Comparison of ENCODE assay signal across 16 mouse cellular contexts in genomic region chr11:54869318-54869717, GRCm38 (mm10). TPM values are rescaled to one million over a fixed set of nuclear protein-coding genes. Genes with fewer than 3 reads are reported as not detected.
DNase-seq lines count a peak whose midpoint lies in the region; ATAC-seq and TF ChIP-seq lines count a peak whose summit lies in the region.
"Had no signal": no experiment of that assay in that cellular context is flagged by ENCODE, and none has a peak within 500 bp of the region (broad histone marks: within the 10 kb centered on the region; RNA-seq: fewer than 3 reads in every experiment).

No protein-coding gene starts in this region.

- peaks cover 16% of the 10 kb centered on the region; the same call in 1 of the 2 replicates for H3K36me3 ChIP-seq in hindbrain, postnatal 0 days (ENCODE audit: insufficient read depth, low read length)
- peaks cover 63% of the 10 kb centered on the region for H3K36me3 ChIP-seq in hindbrain, embryonic 10.5 days
- H3K36me3 ChIP-seq in liver, embryonic 14.5 days (replicated peaks; ENCODE audit: control insufficient read depth, insufficient read depth, low read depth) = peaks cover 26% of the 10 kb centered on the region

- H3K9ac ChIP-seq in hindbrain, postnatal 0 days (replicated peaks; ENCODE audit: low read length) = no peak overlapping the region
- H3K9ac ChIP-seq in liver, embryonic 14.5 days (replicated peaks) = peak overlapping the region; percentile 14
- H3K9ac ChIP-seq: embryonic facial prominence, embryonic 12.5 days; midbrain, embryonic 12.5 days had no signal

- H3K4me2 ChIP-seq in hindbrain, postnatal 0 days (ENCODE audit: low read depth, low read length) = 0 out of 2 replicates have a peak overlapping the region, but pooled peaks have one; percentile 8
- H3K4me2 ChIP-seq in liver, embryonic 14.5 days (ENCODE audit: low read depth) = peak overlapping the region; percentile 38; the same call in 1 of the 2 replicates
- H3K4me2 ChIP-seq: embryonic facial prominence, embryonic 12.5 days had no signal

- 68% methylated on average over 3 of the region's 3 CpGs for WGBS in hindbrain, postnatal 0 days
- WGBS in hindbrain, embryonic 10.5 days = 91% methylated on average over 3 of the region's 3 CpGs
- 70% methylated on average over 3 of the region's 3 CpGs for WGBS in liver, embryonic 14.5 days (ENCODE audit: insufficient replicate concordance)

- H3K9me3 ChIP-seq in hindbrain, postnatal 0 days (ENCODE audit: low read length) = no peaks in the 10 kb centered on the region
- no peaks in the 10 kb centered on the region for H3K9me3 ChIP-seq in hindbrain, embryonic 10.5 days
- no peaks in the 10 kb centered on the region for H3K9me3 ChIP-seq in liver, embryonic 14.5 days (ENCODE audit: control insufficient read depth, low read length)
- H3K9me3 ChIP-seq: embryonic facial prominence, embryonic 12.5 days; midbrain, embryonic 12.5 days had no signal

- H3K4me3 ChIP-seq in hindbrain, postnatal 0 days (ENCODE audit: low read length) = no peak overlapping the region
- no peak overlapping the region for H3K4me3 ChIP-seq in hindbrain, embryonic 10.5 days
- H3K4me3 ChIP-seq in liver, embryonic 14.5 days (ENCODE audit: insufficient read depth in 1 of 2, low read depth in 2 of 2, low read length in 2 of 2) = no peak overlapping the region
- H3K4me3 ChIP-seq: embryonic facial prominence, embryonic 12.5 days; gastrocnemius, adult 2 months; midbrain, embryonic 12.5 days had no signal

- H3K27me3 ChIP-seq in hindbrain, postnatal 0 days (ENCODE audit: insufficient read depth, low read length) = no peaks in the 10 kb centered on the region
- no peaks in the 10 kb centered on the region for H3K27me3 ChIP-seq in hindbrain, embryonic 10.5 days (ENCODE audit: insufficient read depth, poor library complexity, severe bottlenecking)
- H3K27me3 ChIP-seq in liver, embryonic 14.5 days (ENCODE audit: control insufficient read depth, insufficient read depth, low read length) = no peaks in the 10 kb centered on the region
- H3K27me3 ChIP-seq: embryonic facial prominence, embryonic 12.5 days; midbrain, embryonic 12.5 days; Patski had no signal

- no peak for DNase-seq in hindbrain, postnatal 0 days (ENCODE audit: low spot score)
- no peak for DNase-seq in hindbrain, embryonic 10.5 days (ENCODE audit: low spot score)
- peak; percentile 16 for DNase-seq in 3T3-L1 (ENCODE audit: low read depth, low spot score)
- DNase-seq in 416B (ENCODE audit: low read depth) = peak; percentile 62
- DNase-seq in liver, embryonic 14.5 days (ENCODE audit: low read depth in 3 of 3, low spot score in 3 of 3) = no peak
- no peak for DNase-seq in lung, adult 18-20 months
- DNase-seq in spleen, adult 18-20 months = no peak
- DNase-seq: adrenal gland, postnatal 14 days; cerebellum, adult 18-20 months; gastrocnemius, adult 2 months; heart, postnatal 10 days; thymus, postnatal 4 days had no signal

- H3K4me1 ChIP-seq in hindbrain, postnatal 0 days (ENCODE audit: insufficient read depth, low read length) = no peaks in the 10 kb centered on the region; the same call in 1 of the 2 replicates
- peaks cover 36% of the 10 kb centered on the region for H3K4me1 ChIP-seq in hindbrain, embryonic 10.5 days (replicated peaks)
- H3K4me1 ChIP-seq in liver, embryonic 14.5 days (replicated peaks; ENCODE audit: control insufficient read depth in 2 of 2, insufficient read depth in 2 of 2, low read length in 1 of 2) = peaks cover 9 to 27% of the 10 kb centered on the region in 2 experiments

- TF ChIP-seq CTCF in hindbrain, postnatal 0 days (IDR thresholded peaks at IDR 0.05; ENCODE audit: low read depth) = no peak
- TF ChIP-seq CTCF in liver, embryonic 14.5 days (IDR thresholded peaks at IDR 0.05; ENCODE audit: low read depth) = no peak

- no peak overlapping the region for H3K27ac ChIP-seq in hindbrain, postnatal 0 days
- H3K27ac ChIP-seq in hindbrain, embryonic 10.5 days = no peak overlapping the region
- peak overlapping the region; percentile 26 for H3K27ac ChIP-seq in liver, embryonic 14.5 days
- H3K27ac ChIP-seq: embryonic facial prominence, embryonic 12.5 days; gastrocnemius, adult 2 months; midbrain, embryonic 12.5 days had no signal

- TF ChIP-seq EP300 in liver, embryonic 14.5 days (IDR thresholded peaks at IDR 0.05; ENCODE audit: low read depth) = no peak

- no peak for ATAC-seq in hindbrain, postnatal 0 days
- no peak for ATAC-seq in liver, embryonic 14.5 days (ENCODE audit: insufficient read depth)
- ATAC-seq: activated CD4-positive, CD25-positive, alpha-beta regulatory T cell, adult 4 months; Patski had no signal

RNA-seq across cellular contexts. Expression of gene Hint1, which starts 3.1 kb away (rescaled TPM):
- 521 and 547 TPM in 2 replicates for total RNA-seq in hindbrain, postnatal 0 days (2014; rRNA removed)
- polyA plus RNA-seq in hindbrain, postnatal 0 days (2015; fragmentation: Nextera tagmentation; extraction: Ambion mirVana) = 1,077 and 1,085 TPM in 2 replicates
- 626 and 627 TPM in 2 replicates for polyA plus RNA-seq in hindbrain, embryonic 10.5 days (2016; fragmentation: Nextera tagmentation; extraction: Ambion mirVana)
- 293 and 330 TPM in 2 replicates for polyA plus RNA-seq in liver, embryonic 14.5 days (2012; rRNA removed)
- 442 and 509 TPM in 2 replicates for polyA plus RNA-seq in liver, embryonic 14.5 days (2014; fragmentation: Nextera tagmentation; extraction: Ambion mirVana)

RNA-seq across cellular contexts. Expression of gene Lyrm7, which starts 8.6 kb away (rescaled TPM):
- 2.6 and 3.1 TPM in 2 replicates for total RNA-seq in hindbrain, postnatal 0 days (2014; rRNA removed)
- 5.1 and 5.7 TPM in 2 replicates for polyA plus RNA-seq in hindbrain, postnatal 0 days (2015; fragmentation: Nextera tagmentation; extraction: Ambion mirVana)
- 3.0 and 5.2 TPM in 2 replicates for polyA plus RNA-seq in hindbrain, embryonic 10.5 days (2016; fragmentation: Nextera tagmentation; extraction: Ambion mirVana)
- 1.8 and 2.0 TPM in 2 replicates for polyA plus RNA-seq in liver, embryonic 14.5 days (2012; rRNA removed)
- 5.4 and 6.4 TPM in 2 replicates for polyA plus RNA-seq in liver, embryonic 14.5 days (2014; fragmentation: Nextera tagmentation; extraction: Ambion mirVana)

RNA-seq across cellular contexts. Expression of gene Gpx3, which starts 32.9 kb away (rescaled TPM):
- 28.5 and 30.5 TPM in 2 replicates for total RNA-seq in hindbrain, postnatal 0 days (2014; rRNA removed)
- polyA plus RNA-seq in hindbrain, postnatal 0 days (2015; fragmentation: Nextera tagmentation; extraction: Ambion mirVana) = 78.0 and 78.1 TPM in 2 replicates
- 108 and 121 TPM in 2 replicates for polyA plus RNA-seq in hindbrain, embryonic 10.5 days (2016; fragmentation: Nextera tagmentation; extraction: Ambion mirVana)
- polyA plus RNA-seq in liver, embryonic 14.5 days (2012; rRNA removed) = 8.3 and 10.6 TPM in 2 replicates
- 26.4 and 27.0 TPM in 2 replicates for polyA plus RNA-seq in liver, embryonic 14.5 days (2014; fragmentation: Nextera tagmentation; extraction: Ambion mirVana)

Comparison
In these comparisons a context has a peak if more than half of its experiments do, and no peak if none do; other contexts are left out.
1. DNase-seq: peak in 3T3-L1 (single experiment) and 416B (single experiment); none in hindbrain, postnatal 0 days (single experiment), hindbrain, embryonic 10.5 days (single experiment), liver, embryonic 14.5 days (0 of 3), lung, adult 18-20 months (0 of 2) and spleen, adult 18-20 months (0 of 2).